Comparison of ENCODE assay signal across 14 mouse cellular contexts in the genomic region with DNA sequence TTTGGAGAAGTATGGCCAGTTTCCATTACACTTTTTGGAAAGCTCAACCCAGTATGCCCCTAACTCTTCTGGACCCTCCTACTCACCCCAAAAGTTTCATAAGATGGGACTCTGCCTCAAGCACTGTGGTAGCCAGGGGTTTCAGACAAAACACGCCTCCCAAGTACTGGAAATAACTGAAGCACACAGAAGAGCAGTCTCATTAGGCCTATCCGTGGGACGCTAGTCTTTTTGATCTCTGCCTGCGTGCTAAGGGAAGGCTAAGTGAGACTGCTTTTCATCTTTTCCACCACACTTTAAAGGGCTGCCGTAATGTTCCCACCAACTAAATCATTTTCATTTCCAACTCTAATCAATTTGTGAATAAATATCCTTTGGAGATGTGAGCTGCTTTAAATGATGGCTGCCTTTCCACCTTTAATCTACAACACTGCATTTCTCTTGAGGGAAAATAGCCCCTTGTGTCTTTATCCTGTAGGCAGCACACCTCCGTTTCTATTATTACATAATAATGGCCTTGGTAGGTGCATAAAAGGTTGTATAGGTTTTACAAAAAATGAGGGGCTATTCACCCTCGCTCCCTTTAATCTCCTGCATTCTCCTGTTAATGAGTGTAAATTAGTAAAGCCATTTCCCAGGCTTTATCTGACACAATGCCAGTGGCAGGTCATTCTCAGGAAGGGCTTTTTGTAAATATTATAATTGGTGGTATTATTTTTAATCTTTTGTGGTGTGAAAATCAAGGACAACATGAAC.
"Had no signal": no experiment of that assay in that cellular context is flagged by ENCODE, and none has a peak within 500 bp of the region (broad histone marks: within the 10 kb centered on the region; RNA-seq: fewer than 3 reads in every experiment).

No protein-coding gene starts in this region.

- H3K4me2 ChIP-seq: liver, embryonic 13.5 days; midbrain, embryonic 12.5 days; neural tube, embryonic 12.5 days; neural tube, embryonic 15.5 days had no signal

- H3K9ac ChIP-seq: liver, embryonic 13.5 days; midbrain, embryonic 12.5 days; neural tube, embryonic 12.5 days; neural tube, embryonic 15.5 days had no signal

- DNase-seq: kidney, adult 2 months; kidney, postnatal 10 days; kidney, postnatal 4 days; layer of hippocampus, postnatal 36 days; liver, embryonic 13.5 days; lung, adult 2 months; lung, postnatal 14 days; lung, postnatal 4 days; thymus, postnatal 25 days had no signal

- H3K4me3 ChIP-seq: left cerebral cortex, adult 2 months; liver, embryonic 13.5 days; midbrain, embryonic 12.5 days; neural tube, embryonic 12.5 days; neural tube, embryonic 15.5 days had no signal

- H3K27ac ChIP-seq: left cerebral cortex, adult 2 months; liver, embryonic 13.5 days; midbrain, embryonic 12.5 days; neural tube, embryonic 12.5 days; neural tube, embryonic 15.5 days had no signal

- H3K36me3 ChIP-seq: liver, embryonic 13.5 days; midbrain, embryonic 12.5 days; neural tube, embryonic 12.5 days; neural tube, embryonic 15.5 days had no signal

- H3K27me3 ChIP-seq: liver, embryonic 13.5 days; neural tube, embryonic 12.5 days; neural tube, embryonic 15.5 days had no signal

- H3K4me1 ChIP-seq: liver, embryonic 13.5 days; neural tube, embryonic 12.5 days; neural tube, embryonic 15.5 days had no signal

- H3K9me3 ChIP-seq: liver, embryonic 13.5 days; midbrain, embryonic 12.5 days; neural tube, embryonic 12.5 days; neural tube, embryonic 15.5 days had no signal

- ATAC-seq: intestine, postnatal 0 days had no signal
